In genomic region chr13:63096764-63097163, GRCm38 (mm10) we compare ENCODE assay signal across 8 mouse cellular contexts.
DNase-seq lines count a peak whose midpoint lies in the region; ATAC-seq and TF ChIP-seq lines count a peak whose summit lies in the region.

No protein-coding gene starts in this region.

- TF ChIP-seq CTCF in heart, postnatal 0 days (IDR thresholded peaks at IDR 0.05; ENCODE audit: low read depth), result no peak

- H3K36me3 ChIP-seq in limb, embryonic 12.5 days, result no peaks in the 10 kb centered on the region
- no peaks in the 10 kb centered on the region for H3K36me3 ChIP-seq in limb, embryonic 10.5 days
- no peaks in the 10 kb centered on the region for H3K36me3 ChIP-seq in heart, postnatal 0 days (replicated peaks; ENCODE audit: control insufficient read depth, insufficient read depth, low read length)
- no peaks in the 10 kb centered on the region for H3K36me3 ChIP-seq in limb, embryonic 15.5 days
- no peaks in the 10 kb centered on the region for H3K36me3 ChIP-seq in stomach, embryonic 15.5 days

- H3K9ac ChIP-seq in limb, embryonic 12.5 days (replicated peaks), result no peak overlapping the region
- no peak overlapping the region for H3K9ac ChIP-seq in heart, postnatal 0 days (replicated peaks; ENCODE audit: low read depth, low read length)
- no peak overlapping the region for H3K9ac ChIP-seq in limb, embryonic 15.5 days
- no peak overlapping the region for H3K9ac ChIP-seq in stomach, embryonic 15.5 days

- no peaks in the 10 kb centered on the region for H3K27me3 ChIP-seq in limb, embryonic 12.5 days
- H3K27me3 ChIP-seq in limb, embryonic 10.5 days (ENCODE audit: low read depth, poor library complexity, severe bottlenecking), result no peaks in the 10 kb centered on the region
- H3K27me3 ChIP-seq in heart, postnatal 0 days (ENCODE audit: control insufficient read depth, insufficient read depth, low read length), result no peaks in the 10 kb centered on the region
- H3K27me3 ChIP-seq in limb, embryonic 15.5 days, result no peaks in the 10 kb centered on the region
- no peaks in the 10 kb centered on the region for H3K27me3 ChIP-seq in stomach, embryonic 15.5 days (replicated peaks)

- no peaks in the 10 kb centered on the region for H3K9me3 ChIP-seq in limb, embryonic 12.5 days
- H3K9me3 ChIP-seq in limb, embryonic 10.5 days (replicated peaks), result no peaks in the 10 kb centered on the region
- H3K9me3 ChIP-seq in heart, postnatal 0 days (replicated peaks; ENCODE audit: control insufficient read depth, low read length), result no peaks in the 10 kb centered on the region
- H3K9me3 ChIP-seq in limb, embryonic 15.5 days, result no peaks in the 10 kb centered on the region
- no peaks in the 10 kb centered on the region for H3K9me3 ChIP-seq in stomach, embryonic 15.5 days

- no peak for TF ChIP-seq EP300 in heart, postnatal 0 days (IDR thresholded peaks at IDR 0.05; ENCODE audit: low read depth)

- no peak for DNase-seq in limb, embryonic 10.5 days (ENCODE audit: low spot score)
- DNase-seq in heart, postnatal 0 days (ENCODE audit: low spot score), result peak; percentile 47
- no peak for DNase-seq in layer of hippocampus, postnatal 36 days
- no peak for DNase-seq in ovary, postnatal 14 days (ENCODE audit: low spot score)
- DNase-seq in gastrocnemius, postnatal 36 days, result no peak

- intact Hi-C loops in gastrocnemius, postnatal 36 days (cut with DNase I), result no loop called here

- no peak overlapping the region for H3K4me3 ChIP-seq in limb, embryonic 12.5 days (replicated peaks)
- H3K4me3 ChIP-seq in limb, embryonic 10.5 days, result no peak overlapping the region
- no peak overlapping the region for H3K4me3 ChIP-seq in heart, postnatal 0 days (ENCODE audit: low read depth, low read length)
- no peak overlapping the region for H3K4me3 ChIP-seq in limb, embryonic 15.5 days
- H3K4me3 ChIP-seq in stomach, embryonic 15.5 days (replicated peaks), result no peak overlapping the region

- ATAC-seq in limb, embryonic 12.5 days (ENCODE audit: insufficient number of reproducible peaks, insufficient read depth, low FRiP score, low TSS enrichment, low read depth), result no peak
- 0 out of 2 replicates have a peak, but pooled peaks have one; percentile 36 for ATAC-seq in heart, postnatal 0 days (ENCODE audit: insufficient read depth, low read depth)
- ATAC-seq in limb, embryonic 15.5 days (ENCODE audit: insufficient number of reproducible peaks, low FRiP score, low TSS enrichment, low read depth), result no peak
- peak; percentile 72 for ATAC-seq in stomach, embryonic 15.5 days (ENCODE audit: insufficient read depth, low FRiP score, low read depth)

- no peak overlapping the region for H3K4me2 ChIP-seq in limb, embryonic 12.5 days
- H3K4me2 ChIP-seq in heart, postnatal 0 days (ENCODE audit: low read depth, low read length), result no peak overlapping the region
- H3K4me2 ChIP-seq in limb, embryonic 15.5 days, result no peak overlapping the region
- no peak overlapping the region for H3K4me2 ChIP-seq in stomach, embryonic 15.5 days

- 0 out of 2 replicates have a peak overlapping the region, but pooled peaks have one; percentile 23 for H3K27ac ChIP-seq in limb, embryonic 12.5 days
- no peak overlapping the region for H3K27ac ChIP-seq in limb, embryonic 10.5 days
- peak overlapping the region; percentile 38; the same call in 1 of the 2 replicates for H3K27ac ChIP-seq in heart, postnatal 0 days (ENCODE audit: low read depth)
- peak overlapping the region; percentile 77 for H3K27ac ChIP-seq in limb, embryonic 15.5 days
- peak overlapping the region; percentile 77; the same call in 1 of the 2 replicates for H3K27ac ChIP-seq in stomach, embryonic 15.5 days

- WGBS in limb, embryonic 12.5 days, result 66% methylated on average over 3 of the region's 3 CpGs
- WGBS in limb, embryonic 10.5 days, result 76% methylated on average over 3 of the region's 3 CpGs
- 34% methylated on average over 3 of the region's 3 CpGs for WGBS in heart, postnatal 0 days
- WGBS in limb, embryonic 15.5 days, result 55% methylated on average over 3 of the region's 3 CpGs
- WGBS in stomach, embryonic 15.5 days, result 29% methylated on average over 3 of the region's 3 CpGs

- peaks cover 47% of the 10 kb centered on the region for H3K4me1 ChIP-seq in limb, embryonic 12.5 days (replicated peaks)
- H3K4me1 ChIP-seq in limb, embryonic 10.5 days, result peaks cover 31% of the 10 kb centered on the region
- H3K4me1 ChIP-seq in heart, postnatal 0 days (ENCODE audit: control insufficient read depth, insufficient read depth), result peaks cover 31% of the 10 kb centered on the region
- peaks cover 57% of the 10 kb centered on the region for H3K4me1 ChIP-seq in limb, embryonic 15.5 days
- H3K4me1 ChIP-seq in stomach, embryonic 15.5 days, result peaks cover 17% of the 10 kb centered on the region

Comparison
In these comparisons a context has a peak if more than half of its experiments do, and no peak if none do; other contexts are left out.
1. ATAC-seq: peak in heart, postnatal 0 days (single experiment) and stomach, embryonic 15.5 days (single experiment); none in limb, embryonic 12.5 days (single experiment) and limb, embryonic 15.5 days (single experiment).